Mouse (Mus musculus): ENCODE results near the gene Pmpca. TPM values are rescaled to one million over a fixed set of nuclear protein-coding genes. Genes with fewer than 3 reads are reported as not detected.

Gene Pmpca
- total RNA-seq, 1 experiment from 2014 or later, result 65.4 TPM

- no peak for ATAC-seq (ENCODE audit: extremely low read depth, insufficient number of reproducible peaks, low FRiP score, poor library complexity, severe bottlenecking)
Measured at GRCm38 (mm10) chr2:26410931-26411411, 21.8 kb downstream of the Pmpca start.

GRCm38 (mm10) chr2:26417066-26417465 lies 27.9 kb downstream of the Pmpca start:
- ATAC-seq (ENCODE audit: extremely low read depth, insufficient number of reproducible peaks, low FRiP score, poor library complexity, severe bottlenecking), result no peak

DNA sequence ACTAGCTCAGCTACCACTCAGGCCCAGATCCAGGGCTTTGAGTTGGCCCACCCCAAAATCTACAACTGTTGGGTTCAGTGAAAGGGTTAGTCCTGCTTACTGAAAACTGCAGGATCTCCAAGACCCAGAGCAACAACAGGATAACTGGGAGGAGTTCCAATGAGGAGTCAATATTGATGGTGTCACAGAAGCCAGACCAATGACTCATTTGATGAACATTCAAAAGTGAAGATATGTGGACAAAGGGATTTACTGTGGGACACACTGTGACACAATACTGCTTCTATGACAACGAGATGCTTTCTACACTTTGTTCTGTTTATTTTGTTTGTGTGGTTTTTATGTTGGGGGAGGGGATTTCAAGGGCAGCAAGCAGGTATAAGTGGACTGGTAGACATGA lies 29.0 kb downstream of the Pmpca start:
- ATAC-seq (ENCODE audit: extremely low read depth, insufficient number of reproducible peaks, low FRiP score, poor library complexity, severe bottlenecking), result no peak

- no peak for ATAC-seq (ENCODE audit: extremely low read depth, insufficient number of reproducible peaks, low FRiP score, poor library complexity, severe bottlenecking)
Measured at GRCm38 (mm10) chr2:26421969-26422368, 32.8 kb downstream of the Pmpca start.

DNA sequence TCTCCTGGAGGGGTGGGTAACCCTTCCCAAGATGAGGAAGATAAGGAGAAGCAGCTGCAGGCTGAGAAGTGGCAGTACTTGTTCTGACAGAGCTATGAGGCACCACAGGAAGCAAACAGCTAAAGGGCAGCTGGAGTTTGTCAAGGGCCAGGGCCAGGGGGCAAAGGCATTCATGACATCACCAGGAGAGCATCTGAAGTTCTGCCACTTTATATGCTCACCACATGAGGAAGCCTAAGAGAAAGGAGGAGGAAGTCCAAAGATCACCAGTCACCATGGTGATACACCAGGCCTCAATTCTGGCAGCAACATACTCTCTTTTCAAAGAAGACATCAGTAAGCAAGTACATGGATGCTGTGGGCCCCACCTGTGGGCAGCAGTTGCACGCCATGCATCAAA lies 33.9 kb downstream of the Pmpca start:
- no peak for ATAC-seq (ENCODE audit: extremely low read depth, insufficient number of reproducible peaks, low FRiP score, poor library complexity, severe bottlenecking)

DNA sequence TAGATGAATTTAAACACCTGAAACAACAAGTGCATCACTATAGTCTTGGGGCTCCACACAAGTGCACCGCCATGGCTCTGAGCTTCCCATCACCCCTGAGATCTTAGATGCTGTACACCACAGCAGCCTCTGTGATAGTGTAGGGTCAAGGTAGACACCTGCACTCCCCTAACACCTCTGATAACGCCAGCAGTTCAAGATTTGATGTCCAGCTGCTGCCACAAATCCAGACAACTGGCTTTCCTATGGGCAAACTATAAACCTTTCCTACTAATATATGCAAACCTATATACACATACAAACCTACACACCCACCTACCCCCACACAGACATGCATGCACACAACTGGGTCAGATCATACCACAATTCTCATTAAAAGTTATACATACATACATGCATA lies 35.4 kb downstream of the Pmpca start:
- ATAC-seq (ENCODE audit: extremely low read depth, insufficient number of reproducible peaks, low FRiP score, poor library complexity, severe bottlenecking), result no peak

DNA sequence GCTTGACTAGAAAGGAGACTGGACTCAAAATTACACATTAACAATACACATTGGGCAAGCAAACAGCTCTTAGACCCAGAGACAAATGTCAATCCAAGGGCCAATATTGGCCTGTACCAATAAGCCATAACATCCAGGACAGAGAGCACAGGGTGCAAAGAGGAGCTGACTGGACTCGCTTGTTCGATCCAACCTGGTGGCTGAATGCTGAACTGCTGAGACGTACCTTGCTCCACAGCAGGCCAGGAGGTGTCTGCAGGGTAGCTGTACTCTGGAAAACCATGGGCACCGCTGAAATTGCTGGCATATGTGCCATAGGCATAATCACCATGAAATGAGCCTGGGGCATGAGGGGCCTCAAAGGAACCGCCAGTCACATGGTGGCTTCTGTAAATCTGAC lies 40.7 kb downstream of the Pmpca start:
- ATAC-seq (ENCODE audit: extremely low read depth, insufficient number of reproducible peaks, low FRiP score, poor library complexity, severe bottlenecking), result no peak

GRCm38 (mm10) chr2:26434791-26435572 lies 45.8 kb downstream of the Pmpca start:
- ATAC-seq (ENCODE audit: extremely low read depth, insufficient number of reproducible peaks, low FRiP score, poor library complexity, severe bottlenecking), result no peak

DNA sequence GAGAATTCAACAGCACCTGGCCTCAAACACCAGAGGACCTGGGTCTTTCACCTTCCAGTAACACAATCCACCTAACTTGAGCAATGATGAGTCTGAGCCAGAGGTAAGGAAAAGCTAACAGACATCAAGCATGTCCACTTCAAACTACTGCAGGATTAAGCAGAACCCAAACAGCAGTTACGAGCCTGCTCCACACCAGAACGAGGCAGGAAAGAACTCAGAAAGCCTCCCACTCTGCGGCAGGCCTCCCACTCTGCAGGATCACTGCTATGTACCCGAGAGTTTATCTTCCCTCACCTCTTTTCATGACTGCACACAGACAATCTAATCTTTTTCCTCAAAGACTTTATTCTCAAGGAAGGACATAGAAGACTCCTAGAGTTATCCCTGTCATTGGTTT lies 48.1 kb downstream of the Pmpca start:
- no peak for ATAC-seq (ENCODE audit: extremely low read depth, insufficient number of reproducible peaks, low FRiP score, poor library complexity, severe bottlenecking)

DNA sequence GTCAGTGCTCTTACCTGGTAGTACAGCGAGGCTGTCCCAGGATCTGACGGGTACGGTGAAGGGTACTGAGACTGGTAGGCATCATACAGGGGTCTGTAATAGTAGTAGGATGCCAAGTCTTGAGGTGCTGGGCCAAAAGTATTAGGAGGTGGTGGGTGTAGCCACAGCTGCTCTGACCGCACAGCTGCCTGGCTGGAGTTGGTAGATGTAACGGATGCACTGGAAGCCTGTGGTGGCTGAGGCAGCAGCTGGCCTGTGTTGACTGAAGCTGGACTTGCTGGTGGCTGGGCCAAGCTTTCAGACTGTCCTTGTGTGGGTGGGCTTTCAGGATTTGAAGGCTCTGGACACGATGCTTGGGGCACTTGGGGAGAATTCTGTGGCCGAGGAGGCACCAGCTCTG lies 49.2 kb downstream of the Pmpca start:
- no peak for ATAC-seq (ENCODE audit: extremely low read depth, insufficient number of reproducible peaks, low FRiP score, poor library complexity, severe bottlenecking)

GRCm38 (mm10) chr2:26439671-26440070 lies 50.5 kb downstream of the Pmpca start:
- ATAC-seq (ENCODE audit: extremely low read depth, insufficient number of reproducible peaks, low FRiP score, poor library complexity, severe bottlenecking), result no peak

DNA sequence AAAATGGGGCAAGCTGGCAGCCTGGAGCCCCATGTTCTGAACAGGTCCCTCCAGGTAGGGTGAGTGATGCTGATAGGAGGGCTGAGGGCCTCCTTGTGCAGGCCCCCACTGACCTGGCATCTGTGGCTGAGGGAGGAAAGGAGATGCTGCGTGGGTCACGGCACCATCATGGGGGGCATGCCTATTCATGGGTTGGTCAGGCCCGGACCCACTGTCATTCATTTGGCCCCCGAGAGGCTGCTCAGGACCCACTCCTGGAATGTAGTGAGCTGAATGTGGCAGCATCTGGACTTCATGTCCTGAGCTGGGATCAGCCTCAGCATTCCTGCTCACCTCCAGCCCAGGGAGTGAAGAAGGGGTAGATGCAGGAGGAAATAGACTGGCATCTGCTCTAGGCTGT lies 52.1 kb downstream of the Pmpca start:
- no peak for ATAC-seq (ENCODE audit: extremely low read depth, insufficient number of reproducible peaks, low FRiP score, poor library complexity, severe bottlenecking)

DNA sequence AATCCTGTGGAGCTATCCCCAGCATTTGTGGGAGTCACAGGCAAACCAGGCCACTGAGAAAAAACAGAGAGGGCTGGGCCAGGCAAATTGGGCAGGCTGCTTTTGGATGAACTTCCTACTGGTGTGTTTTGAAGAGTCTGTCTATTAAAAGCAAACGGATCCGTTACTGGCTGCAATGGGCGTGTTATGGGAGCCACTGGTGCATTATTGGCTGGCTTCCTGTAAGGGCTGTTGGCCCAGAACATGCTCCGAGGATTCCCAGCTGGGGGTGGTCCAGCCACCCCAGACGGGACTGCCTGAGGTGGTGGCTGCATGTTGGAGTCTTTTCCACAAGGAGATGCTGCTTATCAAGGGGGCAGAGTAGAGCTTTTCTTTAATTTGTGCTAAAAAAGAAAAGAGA lies 52.5 kb downstream of the Pmpca start:
- ATAC-seq (ENCODE audit: extremely low read depth, insufficient number of reproducible peaks, low FRiP score, poor library complexity, severe bottlenecking), result no peak

GRCm38 (mm10) chr2:26442843-26443242 lies 53.7 kb downstream of the Pmpca start:
- ATAC-seq (ENCODE audit: extremely low read depth, insufficient number of reproducible peaks, low FRiP score, poor library complexity, severe bottlenecking), result no peak

GRCm38 (mm10) chr2:26443876-26444275 lies 54.7 kb downstream of the Pmpca start:
- no peak for ATAC-seq (ENCODE audit: extremely low read depth, insufficient number of reproducible peaks, low FRiP score, poor library complexity, severe bottlenecking)

GRCm38 (mm10) chr2:26444368-26444767 lies 55.2 kb downstream of the Pmpca start:
- ATAC-seq (ENCODE audit: extremely low read depth, insufficient number of reproducible peaks, low FRiP score, poor library complexity, severe bottlenecking), result no peak

GRCm38 (mm10) chr2:26444946-26445665 lies 56.0 kb downstream of the Pmpca start, which contains the start of gene Sec16a:
Gene Sec16a (minus strand): TSS chr2:26445216.
- ATAC-seq (ENCODE audit: extremely low read depth, insufficient number of reproducible peaks, low FRiP score, poor library complexity, severe bottlenecking), result peak; percentile 81

DNA sequence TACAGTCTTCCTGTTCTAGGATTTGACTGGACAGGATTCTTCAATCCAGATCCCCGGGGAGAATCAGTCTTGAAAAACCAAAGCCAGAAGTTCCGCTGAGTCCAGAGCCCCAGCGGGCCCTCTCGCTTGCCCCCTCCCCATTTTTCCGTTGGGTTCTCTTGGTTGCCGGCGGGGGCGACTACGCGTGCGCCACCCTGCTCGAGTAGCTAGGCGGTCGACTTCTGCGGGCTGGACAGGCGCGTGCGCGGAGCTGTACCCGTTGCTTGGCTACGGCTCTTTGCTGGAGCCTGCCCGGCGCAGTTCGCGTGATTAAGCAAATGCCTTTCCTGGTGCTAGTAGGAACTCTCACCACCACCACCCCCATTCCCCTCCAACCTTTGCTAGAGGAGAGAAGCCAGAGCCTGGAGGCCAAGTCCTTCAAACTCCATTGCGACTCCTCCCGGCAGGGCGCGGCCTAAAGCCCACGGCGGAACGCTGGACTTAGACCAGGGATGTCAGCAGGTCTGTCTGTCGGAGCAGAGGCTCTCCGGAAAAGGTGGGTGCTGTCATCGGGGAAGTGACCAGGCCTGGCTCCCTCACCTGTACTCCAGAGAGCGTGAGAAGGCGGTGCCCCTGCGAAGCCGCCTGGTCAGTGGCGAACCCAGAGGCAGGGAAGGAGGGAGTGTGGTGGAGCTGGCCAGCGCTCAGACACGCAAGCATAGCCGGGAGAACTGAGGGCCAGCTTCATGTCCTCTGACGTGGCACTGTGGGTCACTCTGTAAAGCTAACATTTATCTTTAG lies 56.7 kb downstream of the Pmpca start:
- ATAC-seq (ENCODE audit: extremely low read depth, insufficient number of reproducible peaks, low FRiP score, poor library complexity, severe bottlenecking), result peak; percentile 45

GRCm38 (mm10) chr2:26446671-26447070 lies 57.5 kb downstream of the Pmpca start:
- ATAC-seq (ENCODE audit: extremely low read depth, insufficient number of reproducible peaks, low FRiP score, poor library complexity, severe bottlenecking), result no peak

Measured in neutrophil, adult 5-6 weeks (primary cell).